Mouse (Mus musculus) heart, adult 8-10 months (tissue): Measurements from ENCODE around the gene Aqp11. TPM values are rescaled to one million over a fixed set of nuclear protein-coding genes. Genes with fewer than 3 reads are reported as not detected.
A peak's percentile ranks its signal among the peaks of the same experiment; 100 is the strongest.

Source experiments
- DNase-seq: peaks from one replicate; pipeline ENCODE4 v3.0.0; 2022; ENCODE audit warnings: low spot score
- total RNA-seq, 4 experiments: library from RNA; stranded (reverse); gene quantifications; 2 replicates each; pipeline ENCODE4 v1.2.4; 2022

Gene Aqp11
- total RNA-seq, 4 experiments from 2014 or later: 0.98 to 2.4 (median 2.0) TPM

DNA sequence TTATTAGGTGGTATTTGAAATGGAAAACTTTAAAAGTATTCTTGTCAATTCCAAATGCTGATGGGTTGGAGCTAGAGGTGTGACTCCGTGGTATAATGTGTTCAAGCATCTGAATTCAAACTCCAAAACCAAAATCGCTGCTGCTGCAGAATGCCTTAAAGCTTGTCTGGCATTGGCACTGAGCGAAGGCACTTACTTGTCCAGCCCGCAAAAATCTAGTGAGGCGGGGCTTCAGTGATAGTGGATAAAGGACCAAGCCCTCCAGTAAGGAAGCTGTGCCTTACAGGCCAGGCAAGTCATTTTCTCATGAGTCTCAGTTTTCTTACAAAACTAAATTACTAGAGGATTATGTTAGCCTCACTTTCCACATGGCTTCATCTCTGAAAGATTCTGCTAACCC is 30.3 kb downstream of the Aqp11 start:
- DNase-seq: no peak

DNA sequence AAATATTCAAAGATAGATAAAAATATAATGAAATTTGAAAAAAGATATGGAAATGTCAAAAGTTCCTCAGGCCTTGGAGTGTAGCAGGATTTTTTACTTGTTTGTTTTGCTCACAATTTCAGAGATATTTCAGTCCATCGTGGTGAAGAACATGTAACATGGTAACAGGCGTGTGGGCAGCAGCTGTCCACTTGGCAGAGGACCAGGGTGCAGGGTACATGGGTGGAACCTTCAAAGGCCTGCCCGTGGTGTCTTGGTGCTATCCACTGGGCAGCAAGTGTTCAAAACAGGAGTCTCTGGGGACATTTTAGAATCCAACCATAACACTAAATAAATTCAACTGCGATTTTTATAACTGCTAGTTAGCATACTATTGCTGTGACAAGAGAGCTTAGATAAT is 31.0 kb downstream of the Aqp11 start:
- DNase-seq: no peak

DNA sequence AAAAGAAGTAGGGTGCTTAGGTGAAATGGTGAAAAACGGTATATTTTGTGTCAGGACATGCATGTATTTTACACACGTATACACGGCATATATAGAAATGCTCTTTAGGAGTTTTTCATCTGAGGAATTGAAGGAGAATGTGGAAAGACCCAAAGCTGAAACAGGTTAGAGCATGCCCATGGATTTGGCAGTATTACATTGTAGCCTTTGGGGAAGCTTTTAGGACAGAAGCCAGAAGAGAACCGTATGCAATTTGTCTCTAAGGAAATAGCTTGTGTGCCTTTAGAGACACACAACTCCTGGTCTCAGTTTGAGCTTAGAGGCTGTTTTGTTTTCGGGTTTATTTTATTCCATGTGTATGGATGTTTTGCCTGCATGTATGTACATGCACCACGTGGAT is 37.0 kb downstream of the Aqp11 start:
- DNase-seq: no peak

DNA sequence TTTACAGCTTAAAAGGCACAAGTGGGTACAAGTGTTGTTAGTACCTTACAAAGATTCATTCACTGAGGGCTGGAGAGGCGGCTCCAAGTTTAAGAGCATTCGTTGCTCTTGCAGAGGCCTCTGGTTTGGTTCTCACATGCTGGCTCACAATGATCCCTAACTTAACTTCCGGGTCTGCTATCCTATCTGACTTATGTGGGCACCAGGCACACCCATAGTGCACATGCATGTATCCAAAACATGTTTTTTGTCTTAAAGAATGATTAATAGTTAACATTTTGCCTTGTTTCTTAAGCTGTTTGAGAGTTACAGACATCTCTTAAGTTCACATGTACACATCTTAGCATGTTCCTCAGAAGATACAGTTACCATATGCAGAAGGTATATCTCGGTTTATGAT is 37.9 kb downstream of the Aqp11 start:
- no peak for DNase-seq

DNA sequence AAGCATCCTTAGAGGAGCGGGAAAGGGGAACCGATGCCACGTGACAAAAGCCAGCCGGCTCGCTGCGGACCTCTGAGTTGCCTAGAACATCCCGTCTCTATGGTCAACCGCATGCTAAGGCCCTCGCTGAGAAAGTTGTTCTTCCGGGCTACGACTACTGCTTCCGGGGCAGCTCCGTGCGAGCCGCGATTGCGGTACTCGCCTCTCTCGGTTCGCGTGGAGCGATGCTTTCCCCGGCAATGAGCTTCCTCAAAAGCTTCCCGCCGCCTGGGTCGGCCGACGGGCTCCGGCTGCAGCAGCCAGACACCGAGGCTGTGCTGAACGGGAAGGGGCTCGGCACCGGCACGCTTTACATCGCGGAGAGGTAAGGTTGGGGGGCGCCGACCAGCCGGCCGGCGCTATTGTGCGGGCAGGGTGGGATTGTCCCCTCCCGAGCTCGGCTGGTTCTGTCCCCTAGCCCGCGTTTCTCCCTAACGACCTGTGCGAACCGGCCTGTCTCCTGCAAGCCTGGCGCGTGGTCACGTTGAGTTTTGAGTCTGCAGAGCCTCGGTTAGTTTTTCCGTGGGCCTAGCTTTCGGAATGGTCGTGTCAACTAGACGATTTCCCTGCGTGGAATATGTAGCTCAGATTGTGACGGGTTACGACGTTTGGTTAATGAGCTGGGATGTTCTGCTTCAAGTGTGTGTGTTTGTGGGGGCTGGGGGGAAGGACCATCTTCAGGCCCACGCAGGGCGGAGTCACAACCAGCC is 41.4 kb downstream of the Aqp11 start, which contains the start of gene Clns1a:
Clns1a (plus strand) TSS at position 129 of the 749 bp plus-strand sequence.
- peak; percentile 94 for DNase-seq

DNA sequence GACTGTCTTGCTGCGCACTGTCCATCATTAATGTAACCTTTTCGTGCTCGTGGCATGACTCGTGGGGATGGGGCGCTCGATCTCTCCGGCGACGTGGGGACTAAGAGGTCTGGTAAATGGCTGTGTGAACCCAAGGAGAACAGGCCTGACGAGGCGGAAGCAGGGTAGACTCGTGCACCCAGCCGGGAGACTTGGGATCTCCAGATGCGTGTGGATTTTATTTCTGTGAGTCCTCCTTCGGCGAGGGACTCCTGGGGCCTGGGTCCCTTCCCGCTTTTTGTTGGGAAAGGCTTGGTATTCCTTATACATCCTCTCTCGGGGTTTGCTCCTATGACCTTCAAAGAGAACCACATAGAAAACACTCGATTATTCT is 42.0 kb downstream of the Aqp11 start:
- DNase-seq: no peak

DNA sequence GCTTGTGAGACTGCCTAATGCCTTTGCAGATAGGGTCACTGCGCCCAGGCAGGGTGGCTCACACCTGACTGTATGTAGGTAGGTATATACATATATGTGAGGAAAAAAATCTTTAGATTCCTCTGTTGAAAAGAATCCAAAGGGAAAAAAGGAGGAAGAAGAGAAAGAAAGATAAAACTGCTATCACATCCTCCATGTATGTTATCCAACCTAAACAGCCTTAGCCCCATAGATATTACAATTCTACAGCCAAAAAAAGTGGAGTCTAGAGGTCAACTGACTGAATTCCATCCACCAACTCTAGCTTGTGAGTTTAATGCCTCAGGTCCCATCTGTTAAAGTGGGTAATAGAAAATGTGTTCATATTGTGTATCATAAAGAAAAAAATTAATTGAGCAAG is 42.6 kb downstream of the Aqp11 start:
- no peak for DNase-seq

DNA sequence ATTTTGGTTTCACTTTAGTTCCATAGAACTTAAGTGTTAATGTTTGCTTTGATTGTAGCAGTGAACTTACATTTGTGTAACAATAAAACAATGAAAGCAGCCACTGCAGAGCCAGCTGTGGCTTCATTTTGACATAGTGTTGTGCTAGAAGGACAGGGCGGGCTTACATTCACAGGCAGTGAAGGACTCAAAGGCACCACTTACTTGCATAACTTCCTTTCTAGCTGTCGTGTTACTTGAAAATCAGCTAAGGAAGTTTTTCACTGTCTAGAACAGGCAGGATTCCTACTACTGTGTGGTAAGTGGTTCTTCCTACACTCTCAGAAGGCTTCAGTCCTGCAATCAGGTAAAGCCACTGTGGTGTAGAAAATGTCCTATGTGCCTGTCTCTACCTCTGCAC is 50.3 kb downstream of the Aqp11 start:
- DNase-seq: no peak

DNA sequence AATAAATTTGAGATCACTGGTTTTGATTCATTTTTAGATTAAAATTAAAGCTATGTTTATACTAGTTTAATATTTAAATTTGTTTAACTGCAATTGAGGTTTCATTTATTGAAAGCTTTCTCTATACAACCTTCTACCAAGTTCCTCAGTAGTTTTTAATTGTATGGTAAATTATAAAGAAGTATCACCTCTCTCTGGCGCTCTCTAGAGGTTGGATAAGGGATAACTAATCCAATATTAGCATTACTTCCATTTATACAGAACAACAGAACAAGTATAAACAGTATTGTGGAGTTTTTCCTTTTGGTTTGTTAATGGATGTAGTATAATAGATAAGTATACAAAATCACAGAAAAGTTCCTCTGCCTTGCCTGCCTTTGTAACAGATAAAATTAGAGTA is 58.9 kb downstream of the Aqp11 start:
- peak; percentile 16 for DNase-seq

Other genes starting within 250 kb of the Aqp11 start
- 10 to 100 TPM; 60.2 to 71.0 (median 63.5) TPM for gene Aamdc, start 158.8 kb downstream of the Aqp11 start, total RNA-seq
- gene Rsf1, start 158.4 kb downstream of the Aqp11 start, total RNA-seq: 10 to 100 TPM; 13.5 to 16.9 (median 15.0) TPM
- gene Clns1a, start 41.7 kb downstream of the Aqp11 start, total RNA-seq: 10 to 100 TPM; 27.4 to 29.8 (median 28.3) TPM
- gene Pak1, start 50.3 kb upstream of the Aqp11 start, total RNA-seq: 1 to 10 TPM in 3 of 4 experiments, under 1 TPM in 1; 0.63 to 1.3 (median 1.1) TPM
- gene Gdpd4, start 181.7 kb upstream of the Aqp11 start, total RNA-seq: not detected